Mouse (Mus musculus) heart, adult 8-10 months (tissue): Measurements from ENCODE around the gene Cnot6l. TPM values are rescaled to one million over a fixed set of nuclear protein-coding genes. Genes with fewer than 3 reads are reported as not detected.

Experiments used
- total RNA-seq, 4 experiments: library from RNA; stranded (reverse); gene quantifications; 2 replicates each; pipeline ENCODE4 v1.2.4; 2022

Cnot6l gene
- total RNA-seq, 4 experiments from 2014 or later: 47.5 to 56.6 (median 55.9) TPM

Other genes starting within 250 kb of the Cnot6l start
- gene Cxcl13, start 207.2 kb downstream of the Cnot6l start, total RNA-seq: 1 to 10 TPM; 1.4 to 2.1 (median 1.5) TPM
- gene Mrpl1, start 45.3 kb upstream of the Cnot6l start, total RNA-seq: 10 to 100 TPM; 25.4 to 32.5 (median 30.0) TPM
- 1 to 10 TPM in 3 of 4 experiments, under 1 TPM in 1; 0.73 to 2.6 (median 1.9) TPM for gene Fras1, start 209.8 kb upstream of the Cnot6l start, total RNA-seq